Mouse (Mus musculus) olfactory bulb, adult 2 months (tissue): Measurements from ENCODE around the gene Sema3a.

ENCODE experiments used
- CTCF ChIP-seq: fragments of 200-500 bp; IDR thresholded peaks from 2 replicates; pipeline ENCODE4 v1.5.1; 2012; ENCODE audit warnings: low read depth, mild to moderate bottlenecking, low read length, moderate library complexity; ENCODE audit not compliant: insufficient read depth
- POLR2A ChIP-seq: fragments of 200-500 bp; IDR thresholded peaks from 2 replicates; pipeline ENCODE4 v1.6.1; 2012; ENCODE audit warnings: mild to moderate bottlenecking, low read depth, low read length, moderate library complexity; ENCODE audit not compliant: insufficient read depth

- TF ChIP-seq CTCF, result no peak
- TF ChIP-seq POLR2A, result no peak
Observed at GRCm38 (mm10) chr5:13318728-13319429, 193.7 kb downstream of the Sema3a start.
